Comparison of ENCODE assay signal across 1 mouse cellular context in genomic region chr11:96070353-96070752, GRCm38 (mm10).
TF ChIP-seq lines count a peak whose summit lies in the region.

No protein-coding gene starts in this region.

TF ChIP-seq in CH12.LX, 34 proteins besides CTCF, POLR2A, EP300 and RAD21:
- TF ChIP-seq USF2 (conservative IDR thresholded peaks at IDR 0.05; ENCODE audit: low read depth, low read length) (no peak), ZKSCAN1 (IDR thresholded peaks at IDR 0.05; ENCODE audit: borderline replicate concordance, low read depth, low read length) (no peak), ZMIZ1 (IDR thresholded peaks at IDR 0.05; ENCODE audit: low read depth, low read length) (peak; percentile 10; the same call in 1 of the 2 replicates)
